Comparison of ENCODE assay signal across 16 mouse cellular contexts in genomic region chr5:74879098-74880047, GRCm38 (mm10).
"Had no signal": no experiment of that assay in that cellular context is flagged by ENCODE, and none has a peak within 500 bp of the region (broad histone marks: within the 10 kb centered on the region; RNA-seq: fewer than 3 reads in every experiment).

No protein-coding gene starts in this region.

- DNase-seq: kidney, adult 11 months; kidney, adult 9 months; kidney, postnatal 36 days; layer of hippocampus, adult 9-11 months; layer of hippocampus, postnatal 36 days; lung, postnatal 14 days; right cerebral cortex, adult 18-20 months; right cerebral cortex, postnatal 25 days; thymus, postnatal 36 days had no signal

- H3K36me3 ChIP-seq: limb, embryonic 15.5 days; liver, embryonic 12.5 days; lung, embryonic 15.5 days; neural tube, embryonic 13.5 days had no signal

- H3K4me1 ChIP-seq: megakaryocyte, embryonic 14.5 days had no signal

- H3K27ac ChIP-seq: kidney, postnatal 0 days; liver, embryonic 12.5 days; macrophage; neural tube, embryonic 13.5 days had no signal

- H3K27me3 ChIP-seq: limb, embryonic 15.5 days; liver, embryonic 12.5 days; lung, embryonic 15.5 days; neural tube, embryonic 13.5 days had no signal

- H3K4me3 ChIP-seq: limb, embryonic 15.5 days; liver, embryonic 12.5 days; lung, embryonic 15.5 days; megakaryocyte, embryonic 14.5 days; neural tube, embryonic 13.5 days had no signal

- H3K4me2 ChIP-seq: limb, embryonic 15.5 days; liver, embryonic 12.5 days; lung, embryonic 15.5 days; neural tube, embryonic 13.5 days had no signal

- ATAC-seq: liver, embryonic 12.5 days had no signal

- H3K9ac ChIP-seq: limb, embryonic 15.5 days; liver, embryonic 12.5 days; lung, embryonic 15.5 days; neural tube, embryonic 13.5 days had no signal

- H3K9me3 ChIP-seq: limb, embryonic 15.5 days; liver, embryonic 12.5 days; lung, embryonic 15.5 days; neural tube, embryonic 13.5 days had no signal
